Mouse (Mus musculus): Measurements from ENCODE around the gene Il7r. TPM values are rescaled to one million over a fixed set of nuclear protein-coding genes. Genes with fewer than 3 reads are reported as not detected.

Il7r gene
- polyA plus RNA-seq, 1 experiment = 0.06 TPM

- H3K36me3 ChIP-seq (ENCODE audit: control insufficient read depth, insufficient read depth, low read length) = no peaks in the 10 kb centered on the region
- H3K4me1 ChIP-seq (ENCODE audit: control insufficient read depth, insufficient read depth, low read length) = no peaks in the 10 kb centered on the region
- no peaks in the 10 kb centered on the region for H3K27me3 ChIP-seq (ENCODE audit: control insufficient read depth, insufficient read depth, low read length)
- H3K27ac ChIP-seq (ENCODE audit: control insufficient read depth, insufficient read depth, low read depth, low read length) = no peak overlapping the region
- no peak overlapping the region for H3K4me3 ChIP-seq (ENCODE audit: control insufficient read depth, low read depth, low read length)
- TF ChIP-seq POLR2A (IDR thresholded peaks at IDR 0.05; ENCODE audit: control insufficient read depth, low read depth, low read length) (no peak), CTCF (IDR thresholded peaks at IDR 0.05; ENCODE audit: control insufficient read depth, insufficient read depth, insufficient replicate concordance, low read depth, low read length) (no peak)
Measured at GRCm38 (mm10) chr15:9472618-9473017, 57.4 kb downstream of the Il7r start.

- H3K27me3 ChIP-seq (ENCODE audit: control insufficient read depth, insufficient read depth, low read length) = no peaks in the 10 kb centered on the region
- H3K27ac ChIP-seq (ENCODE audit: control insufficient read depth, insufficient read depth, low read depth, low read length) = no peak overlapping the region
- H3K4me1 ChIP-seq (ENCODE audit: control insufficient read depth, insufficient read depth, low read length) = no peaks in the 10 kb centered on the region
- no peak overlapping the region for H3K4me3 ChIP-seq (ENCODE audit: control insufficient read depth, low read depth, low read length)
- TF ChIP-seq CTCF (IDR thresholded peaks at IDR 0.05; ENCODE audit: control insufficient read depth, insufficient read depth, insufficient replicate concordance, low read depth, low read length) (no peak), POLR2A (IDR thresholded peaks at IDR 0.05; ENCODE audit: control insufficient read depth, low read depth, low read length) (no peak)
- no peaks in the 10 kb centered on the region for H3K36me3 ChIP-seq (ENCODE audit: control insufficient read depth, insufficient read depth, low read length)
Measured at GRCm38 (mm10) chr15:9472167-9472566, 57.8 kb downstream of the Il7r start.

- H3K27ac ChIP-seq (ENCODE audit: control insufficient read depth, insufficient read depth, low read depth, low read length) = no peak overlapping the region
- TF ChIP-seq POLR2A (IDR thresholded peaks at IDR 0.05; ENCODE audit: control insufficient read depth, low read depth, low read length) (no peak), CTCF (IDR thresholded peaks at IDR 0.05; ENCODE audit: control insufficient read depth, insufficient read depth, insufficient replicate concordance, low read depth, low read length) (no peak)
Measured at GRCm38 (mm10) chr15:9471053-9471685, 58.8 kb downstream of the Il7r start.

GRCm38 (mm10) chr15:9464039-9464438 lies 65.9 kb downstream of the Il7r start:
- no peaks in the 10 kb centered on the region for H3K36me3 ChIP-seq (ENCODE audit: control insufficient read depth, insufficient read depth, low read length)
- H3K4me3 ChIP-seq (ENCODE audit: control insufficient read depth, low read depth, low read length) = no peak overlapping the region
- no peak overlapping the region for H3K27ac ChIP-seq (ENCODE audit: control insufficient read depth, insufficient read depth, low read depth, low read length)
- TF ChIP-seq CTCF (IDR thresholded peaks at IDR 0.05; ENCODE audit: control insufficient read depth, insufficient read depth, insufficient replicate concordance, low read depth, low read length) (no peak), POLR2A (IDR thresholded peaks at IDR 0.05; ENCODE audit: control insufficient read depth, low read depth, low read length) (no peak)
- H3K27me3 ChIP-seq (ENCODE audit: control insufficient read depth, insufficient read depth, low read length) = no peaks in the 10 kb centered on the region
- no peaks in the 10 kb centered on the region for H3K4me1 ChIP-seq (ENCODE audit: control insufficient read depth, insufficient read depth, low read length)

More at GRCm38 (mm10) chr15:9471053-9471685, 58.8 kb downstream of the Il7r start:
- Histone ChIP-seq H3K4me1 (ENCODE audit: control insufficient read depth, insufficient read depth, low read length) (no peaks in the 10 kb centered on the region), H3K36me3 (ENCODE audit: control insufficient read depth, insufficient read depth, low read length) (no peaks in the 10 kb centered on the region), H3K4me3 (ENCODE audit: control insufficient read depth, low read depth, low read length) (no peak overlapping the region), H3K27me3 (ENCODE audit: control insufficient read depth, insufficient read depth, low read length) (no peaks in the 10 kb centered on the region)

GRCm38 (mm10) chr15:9463521-9464027 lies 66.4 kb downstream of the Il7r start:
- H3K4me1 ChIP-seq (ENCODE audit: control insufficient read depth, insufficient read depth, low read length) = no peaks in the 10 kb centered on the region
- no peak for TF ChIP-seq CTCF (IDR thresholded peaks at IDR 0.05; ENCODE audit: control insufficient read depth, insufficient read depth, insufficient replicate concordance, low read depth, low read length)
- TF ChIP-seq POLR2A (IDR thresholded peaks at IDR 0.05; ENCODE audit: control insufficient read depth, low read depth, low read length) = no peak
- no peak overlapping the region for H3K4me3 ChIP-seq (ENCODE audit: control insufficient read depth, low read depth, low read length)
- H3K27me3 ChIP-seq (ENCODE audit: control insufficient read depth, insufficient read depth, low read length) = no peaks in the 10 kb centered on the region
- H3K36me3 ChIP-seq (ENCODE audit: control insufficient read depth, insufficient read depth, low read length) = no peaks in the 10 kb centered on the region
- no peak overlapping the region for H3K27ac ChIP-seq (ENCODE audit: control insufficient read depth, insufficient read depth, low read depth, low read length)

Other genes with a start within 250 kb of the Il7r start
- gene Ugt3a2, start 194.6 kb downstream of the Il7r start, polyA plus RNA-seq (2012; rRNA removed) = 0.13 and 0.20 TPM in 2 replicates
- gene Capsl, start 94.1 kb downstream of the Il7r start, polyA plus RNA-seq (2012; rRNA removed) = 8.8 and 11.5 TPM in 2 replicates
- gene Spef2, start 218.7 kb upstream of the Il7r start, polyA plus RNA-seq (2012; rRNA removed) = 5.0 and 5.9 TPM in 2 replicates

All from testis, adult 2 months (tissue).